Mouse (Mus musculus) lung, postnatal 4 days (tissue): ENCODE results near the gene Slc17a8.
"Not testable (repeated sequence)": the region's sequence is repeated elsewhere in the genome, so short reads cannot be mapped to it uniquely, and the experiment has no call there.

Experiments
- DNase-seq, 2 experiments: peaks; one replicate each; pipeline ENCODE4 v3.0.0; 2021

Gene Slc17a8

DNA sequence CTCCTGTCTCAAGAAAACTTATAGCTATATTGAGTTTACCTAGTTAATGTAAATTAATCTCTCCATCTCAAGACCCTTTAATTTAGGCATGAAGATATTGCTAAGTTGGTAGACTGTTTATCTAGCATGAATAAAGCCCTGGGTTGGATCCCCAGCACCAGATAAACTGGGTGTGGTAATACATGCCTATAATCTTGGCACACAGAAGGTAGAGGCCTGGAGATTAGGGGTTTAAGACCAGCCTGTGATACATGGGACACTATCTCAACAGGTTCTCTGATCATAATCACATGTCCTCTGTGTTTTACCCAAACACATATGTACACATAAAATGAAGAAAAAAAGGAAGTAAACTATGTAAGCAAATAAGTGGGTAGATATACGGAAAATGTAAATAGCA, 32.3 kb downstream of the Slc17a8 start:
- no peak for DNase-seq

DNA sequence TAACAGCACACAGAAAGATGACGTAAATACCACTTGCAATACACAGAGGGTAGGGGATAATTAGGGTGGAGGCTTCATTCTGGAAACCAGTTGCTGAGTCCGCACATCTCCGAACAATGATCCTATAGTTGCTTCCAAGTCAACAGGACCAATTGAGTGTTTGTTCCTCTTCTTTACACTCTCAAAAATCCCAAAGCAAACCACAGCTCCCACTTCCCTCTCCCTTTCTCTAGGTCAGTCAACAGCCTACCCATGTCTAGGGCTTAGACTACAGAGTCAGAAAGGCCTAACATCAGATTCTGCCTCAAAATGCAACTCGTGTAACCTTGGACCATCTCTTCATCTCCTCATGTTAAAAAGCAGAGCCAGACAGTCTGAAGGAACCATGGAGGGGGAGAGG, 36.3 kb downstream of the Slc17a8 start:
- DNase-seq: no peak

DNA sequence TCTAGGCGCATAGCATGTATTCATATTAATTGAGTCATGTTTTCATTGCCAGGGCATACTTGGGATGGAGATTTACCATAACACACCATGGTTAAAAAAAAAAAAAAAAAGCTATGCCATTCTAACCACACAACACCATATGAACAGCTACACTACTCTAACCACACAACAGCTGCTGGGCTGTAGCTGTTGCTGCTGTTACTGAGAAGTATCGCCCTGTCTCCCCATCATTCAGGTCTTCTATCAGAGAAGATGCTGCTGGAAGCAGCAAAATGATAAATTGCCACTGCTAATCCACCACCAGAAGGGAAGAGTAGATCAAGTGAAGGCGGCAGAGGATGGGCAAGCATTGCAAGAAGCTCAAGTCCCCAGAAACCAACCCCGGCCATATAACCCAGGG, 42.3 kb downstream of the Slc17a8 start:
- no peak for DNase-seq

DNA sequence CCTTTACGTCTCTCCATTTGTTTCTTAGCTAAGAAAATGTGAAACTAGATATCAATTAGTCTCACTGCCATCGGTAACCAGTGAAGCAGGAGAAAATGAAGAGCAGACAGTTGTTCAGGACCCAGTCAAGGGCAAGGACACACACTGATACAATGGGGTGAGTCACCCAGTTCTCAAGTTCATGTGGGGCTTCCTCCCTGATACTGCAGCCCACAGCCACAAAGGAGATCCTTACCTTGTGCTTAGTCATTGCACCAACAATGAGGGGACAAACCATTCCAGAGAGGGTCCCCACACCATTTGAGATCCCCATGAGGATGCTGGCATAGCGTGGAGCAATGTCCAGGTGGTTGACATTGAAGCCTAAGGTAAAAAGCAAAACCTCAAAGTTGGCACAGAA, 43.4 kb downstream of the Slc17a8 start:
- no peak for DNase-seq

DNA sequence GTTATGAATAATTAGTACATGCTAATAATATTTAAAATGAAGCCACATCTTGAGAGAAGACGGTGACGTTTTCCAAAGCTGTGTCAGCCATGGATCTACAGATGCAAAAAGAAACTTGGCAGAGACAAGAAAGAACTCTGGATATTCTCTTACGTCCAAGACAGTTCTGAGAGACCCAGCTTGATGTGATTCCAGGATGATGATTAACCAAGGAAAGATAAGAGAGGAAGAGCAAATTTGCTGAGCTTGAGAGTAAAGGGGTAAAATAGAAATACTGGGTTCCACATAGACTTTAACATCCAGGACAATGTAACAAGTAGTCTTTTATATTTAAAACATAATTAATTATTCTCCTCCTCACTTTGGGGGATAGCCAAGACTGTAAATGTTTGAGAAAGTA, 47.6 kb downstream of the Slc17a8 start:
- no peak for DNase-seq

DNA sequence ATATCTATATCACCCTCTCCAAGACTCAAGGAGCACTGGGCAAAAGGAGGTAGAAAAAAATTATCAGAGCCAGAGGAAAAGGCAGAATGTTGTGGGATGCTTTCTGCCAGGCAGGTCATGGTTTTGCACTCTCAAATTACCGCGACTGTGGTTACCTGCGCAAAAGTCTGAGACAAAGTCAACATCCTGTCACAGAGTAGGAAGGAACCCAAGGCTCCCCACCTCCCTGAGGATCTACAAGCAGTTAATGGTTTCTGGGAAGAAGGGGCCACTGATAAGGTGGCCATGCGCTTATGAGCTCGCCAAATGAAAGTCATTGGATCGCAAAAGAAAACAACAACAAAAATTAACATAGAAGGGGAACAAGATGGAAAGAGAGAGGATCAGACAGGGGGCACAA, 48.1 kb downstream of the Slc17a8 start:
- DNase-seq: no peak

DNA sequence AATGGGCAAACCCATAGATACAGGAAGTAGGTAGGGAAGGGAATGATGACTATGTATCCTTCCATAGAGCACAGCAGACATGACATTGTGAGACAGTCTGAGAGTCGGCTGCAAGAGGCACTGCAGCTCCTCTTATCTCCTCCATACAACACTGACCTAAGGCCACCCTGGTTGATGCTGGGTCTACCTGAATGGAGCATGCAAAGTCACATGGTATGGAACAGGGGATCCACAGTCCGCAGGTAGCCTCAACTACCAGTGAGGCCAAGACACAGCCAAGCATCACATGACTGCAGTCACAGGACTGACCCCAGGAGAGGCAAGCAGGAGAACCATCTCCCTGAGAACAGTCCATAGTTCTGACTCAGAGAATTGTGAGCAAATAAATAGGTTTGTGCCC, 53.7 kb downstream of the Slc17a8 start:
- no peak for DNase-seq

DNA sequence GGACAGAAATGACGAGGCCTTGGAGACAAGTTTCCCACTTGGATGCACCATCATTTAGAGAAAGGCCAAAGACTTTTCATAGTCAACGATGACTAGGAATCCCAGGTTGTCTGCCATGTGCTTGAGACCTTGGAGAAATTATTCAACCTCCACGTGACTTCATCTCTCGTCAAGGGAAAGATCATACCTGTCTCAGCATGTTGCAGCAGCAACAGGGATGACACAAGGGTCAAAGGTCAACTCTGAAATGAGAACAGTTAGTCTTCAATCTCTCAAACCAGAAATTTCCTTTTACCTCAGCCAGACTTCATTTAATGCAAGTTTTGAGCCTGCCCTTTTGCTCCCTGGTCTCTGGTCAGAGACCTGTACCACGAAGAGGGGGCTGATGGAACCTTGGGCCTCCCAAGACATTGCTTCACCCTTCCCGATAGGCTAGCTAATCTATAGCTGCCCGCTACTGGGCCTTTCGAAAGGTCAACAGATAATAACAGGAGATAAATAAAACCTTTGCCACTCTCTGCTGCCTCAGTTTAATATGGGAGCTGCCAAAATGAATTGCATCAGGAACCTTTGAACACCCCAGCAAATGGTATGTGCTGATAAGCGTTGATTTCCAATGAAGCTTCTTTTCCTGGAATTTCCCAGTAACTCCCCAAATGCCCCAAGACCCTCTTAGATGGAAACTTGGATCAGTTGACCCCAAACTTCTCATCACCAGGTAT, 55.6 kb downstream of the Slc17a8 start:
- no peak for DNase-seq

DNA sequence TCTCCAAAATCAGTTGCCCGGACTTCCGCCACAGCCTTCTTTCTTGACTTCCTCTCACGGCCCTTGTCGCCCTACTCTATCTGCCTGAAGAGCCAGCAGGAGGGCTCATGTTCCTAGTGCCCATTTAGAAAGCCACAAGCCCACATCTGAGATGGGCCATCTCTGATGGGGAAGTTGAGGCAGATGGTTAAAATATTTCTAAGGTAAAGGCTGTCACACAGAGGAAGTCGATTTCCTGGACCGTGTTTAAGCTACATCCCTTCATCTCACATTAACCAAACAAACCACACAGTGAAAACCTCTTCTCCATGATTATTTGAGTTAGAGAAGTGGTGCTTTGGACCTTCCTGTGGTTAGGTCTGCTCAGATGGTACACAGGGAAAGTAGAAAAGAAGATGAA, 58.9 kb downstream of the Slc17a8 start:
- DNase-seq: no peak

DNA sequence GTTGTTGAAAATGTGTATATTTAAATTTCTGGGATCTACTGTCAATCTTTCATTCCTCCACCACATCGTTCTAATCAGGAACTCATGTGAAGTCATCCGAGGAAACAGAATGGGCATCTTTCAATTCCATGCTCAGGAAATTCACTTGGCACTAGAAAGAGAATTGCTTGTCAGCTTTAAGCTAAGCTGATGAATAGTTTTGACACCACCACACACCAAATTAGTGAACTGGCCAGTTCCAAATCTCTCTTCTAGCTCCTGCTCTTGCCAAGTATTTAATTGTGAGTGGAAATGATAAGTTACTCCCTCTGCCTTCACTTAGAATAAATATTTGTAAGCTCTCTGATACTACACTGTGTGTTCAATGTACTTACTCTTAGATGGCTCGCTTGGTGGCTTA, 61.7 kb downstream of the Slc17a8 start:
- no peak for DNase-seq

DNA sequence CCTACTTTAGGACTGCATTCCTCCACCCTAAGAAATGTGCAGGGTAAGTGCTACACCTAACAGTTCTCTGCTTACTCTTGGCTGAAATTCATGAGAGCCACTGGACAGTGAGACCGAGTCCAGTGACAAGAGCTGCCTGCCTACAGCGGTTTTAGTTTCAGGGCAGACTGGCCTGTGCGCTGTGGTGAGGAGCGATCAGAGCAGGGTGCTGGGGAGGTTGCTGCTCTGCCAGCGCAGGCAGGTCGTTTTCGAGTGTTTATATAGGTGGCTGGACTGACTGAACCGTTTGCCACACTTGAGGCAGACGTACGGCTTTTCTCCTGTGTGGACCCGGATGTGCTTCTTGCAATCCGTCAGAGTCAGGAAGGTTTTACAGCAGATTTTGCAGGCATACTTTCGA, 66.2 kb downstream of the Slc17a8 start:
- not testable (repeated sequence) for DNase-seq

DNA sequence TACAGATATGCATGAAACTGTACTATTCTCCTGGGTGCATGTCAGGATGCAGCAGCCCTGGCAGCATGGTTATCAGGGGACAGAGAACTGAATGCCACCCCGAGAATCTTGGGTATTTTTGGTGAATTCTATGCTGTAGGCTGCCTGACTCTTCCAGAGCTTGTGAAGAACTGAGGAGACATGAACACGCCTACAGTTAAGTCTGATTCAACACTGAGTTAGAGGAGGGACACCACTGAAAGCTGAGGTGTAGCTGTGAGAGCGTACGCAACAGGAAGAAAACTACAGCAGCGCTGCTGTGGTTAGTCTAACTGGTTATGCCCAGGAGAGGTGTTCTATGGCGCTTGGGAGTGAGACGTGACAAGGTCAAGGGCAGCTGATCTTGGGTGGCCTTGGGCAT, 67.2 kb downstream of the Slc17a8 start:
- DNase-seq: not testable (repeated sequence)

DNA sequence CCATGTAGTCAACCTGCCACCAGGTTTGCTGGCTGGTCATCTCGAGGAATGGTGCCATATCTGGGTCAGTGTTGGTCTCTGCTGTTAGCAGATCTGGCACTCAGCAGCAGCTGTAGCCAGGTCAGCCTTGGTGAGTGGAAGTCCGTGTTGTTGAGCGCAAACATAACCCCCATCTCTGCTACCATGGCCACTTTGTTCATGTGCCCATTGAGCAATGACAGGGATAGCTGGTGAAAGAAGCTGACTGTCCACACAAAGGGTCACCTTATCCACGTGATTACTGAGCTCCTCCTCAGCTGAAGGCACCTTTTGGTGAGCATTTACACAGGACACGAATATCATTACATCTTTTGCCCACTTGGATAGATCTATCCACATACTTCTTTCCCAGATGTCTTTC, 68.0 kb downstream of the Slc17a8 start:
- no peak for DNase-seq

DNA sequence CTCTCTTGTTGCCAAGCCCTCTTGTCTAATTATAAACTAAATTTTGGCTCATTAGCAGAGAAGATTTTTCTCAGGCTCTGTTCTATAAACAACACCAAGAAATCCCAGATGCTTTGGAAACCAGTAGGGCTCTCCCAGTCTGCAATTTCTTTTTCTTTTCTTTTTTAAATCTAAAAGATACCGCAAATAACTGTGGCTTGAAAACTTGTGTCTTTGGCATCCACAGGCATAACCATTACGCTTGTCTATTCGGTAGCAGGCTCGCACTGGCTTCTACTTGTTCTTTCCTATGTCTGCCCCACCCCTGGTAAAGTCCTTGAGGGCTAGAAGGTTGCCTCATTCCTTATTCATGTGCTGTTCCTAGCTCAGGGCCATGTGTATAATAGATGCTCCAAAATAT, 69.4 kb downstream of the Slc17a8 start:
- no peak for DNase-seq

DNA sequence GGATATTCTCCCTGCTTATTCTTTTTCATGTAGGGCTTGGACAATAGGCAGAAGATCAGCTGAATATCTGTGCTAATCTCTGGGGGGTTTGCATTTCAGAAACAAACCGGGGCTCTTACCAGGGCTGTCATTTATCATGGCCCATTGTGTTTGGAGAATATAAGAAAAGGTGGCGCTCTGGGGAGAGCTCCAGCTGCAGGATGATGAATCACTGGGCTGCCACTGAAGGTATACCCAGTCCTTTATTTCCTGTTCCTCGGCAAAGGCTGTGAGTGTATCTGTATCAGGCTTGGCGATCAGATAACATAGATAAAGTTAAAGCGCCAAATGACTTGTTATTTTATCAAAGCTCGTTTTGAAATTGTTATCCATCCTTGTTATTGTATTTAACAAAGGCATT, 73.0 kb downstream of the Slc17a8 start:
- no peak for DNase-seq

DNA sequence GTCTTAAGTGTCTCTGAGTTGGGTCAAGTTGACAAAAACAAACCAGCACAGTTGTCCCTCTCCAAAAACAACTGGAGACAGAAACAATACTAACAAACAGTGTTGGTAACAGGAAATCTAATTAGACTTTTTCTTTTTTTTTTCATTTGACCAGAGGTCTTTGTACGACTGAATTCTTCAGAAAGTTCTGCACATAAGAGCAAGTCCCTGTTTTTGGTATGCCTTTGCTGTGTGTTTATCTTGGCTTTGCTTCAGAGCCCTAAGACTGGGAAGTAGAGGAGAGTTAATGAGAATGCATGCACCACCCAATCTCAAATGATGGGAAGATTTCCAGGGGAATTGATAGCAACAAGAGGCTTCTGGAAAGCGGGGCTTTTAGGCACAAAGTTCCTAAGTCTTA, 74.1 kb downstream of the Slc17a8 start:
- no peak for DNase-seq

DNA sequence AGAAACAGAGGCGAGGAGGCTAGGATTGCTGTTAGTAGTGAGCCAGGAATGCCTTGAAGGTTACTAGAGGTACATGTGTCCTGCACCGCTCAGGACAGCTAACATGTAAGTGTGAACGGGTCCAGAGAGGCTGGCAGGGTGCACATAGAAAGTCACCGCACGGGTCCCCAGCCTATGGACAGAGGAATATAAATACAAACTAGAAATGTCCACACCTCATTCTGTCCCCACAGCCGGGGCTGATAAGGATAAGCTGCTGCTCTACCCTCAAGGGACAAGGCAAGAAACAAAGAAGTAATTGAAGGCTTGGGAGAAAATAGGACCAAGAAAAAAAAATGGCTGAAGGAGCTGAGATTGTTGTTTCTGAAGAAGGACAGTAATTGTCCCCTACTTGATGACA, 77.2 kb downstream of the Slc17a8 start:
- no peak for DNase-seq

DNA sequence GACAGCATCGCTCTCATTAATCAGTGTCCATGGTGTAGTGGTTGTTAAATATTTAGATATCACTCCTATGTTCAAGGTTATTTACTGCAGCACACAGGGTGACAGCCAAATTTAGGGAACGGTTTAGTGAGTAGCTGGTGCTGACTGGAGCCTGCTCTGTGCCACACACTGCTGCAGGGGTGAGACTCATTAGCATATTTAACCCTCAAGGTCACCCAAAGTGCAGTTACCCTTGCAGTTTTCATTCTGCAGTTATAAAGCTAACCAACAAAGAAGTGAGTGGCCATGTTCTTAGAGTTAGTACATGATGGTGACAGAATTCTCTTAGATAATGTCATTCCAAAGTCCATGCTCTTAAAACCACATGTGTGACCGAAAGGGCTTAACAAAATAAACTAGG, 78.7 kb downstream of the Slc17a8 start:
- no peak for DNase-seq

DNA sequence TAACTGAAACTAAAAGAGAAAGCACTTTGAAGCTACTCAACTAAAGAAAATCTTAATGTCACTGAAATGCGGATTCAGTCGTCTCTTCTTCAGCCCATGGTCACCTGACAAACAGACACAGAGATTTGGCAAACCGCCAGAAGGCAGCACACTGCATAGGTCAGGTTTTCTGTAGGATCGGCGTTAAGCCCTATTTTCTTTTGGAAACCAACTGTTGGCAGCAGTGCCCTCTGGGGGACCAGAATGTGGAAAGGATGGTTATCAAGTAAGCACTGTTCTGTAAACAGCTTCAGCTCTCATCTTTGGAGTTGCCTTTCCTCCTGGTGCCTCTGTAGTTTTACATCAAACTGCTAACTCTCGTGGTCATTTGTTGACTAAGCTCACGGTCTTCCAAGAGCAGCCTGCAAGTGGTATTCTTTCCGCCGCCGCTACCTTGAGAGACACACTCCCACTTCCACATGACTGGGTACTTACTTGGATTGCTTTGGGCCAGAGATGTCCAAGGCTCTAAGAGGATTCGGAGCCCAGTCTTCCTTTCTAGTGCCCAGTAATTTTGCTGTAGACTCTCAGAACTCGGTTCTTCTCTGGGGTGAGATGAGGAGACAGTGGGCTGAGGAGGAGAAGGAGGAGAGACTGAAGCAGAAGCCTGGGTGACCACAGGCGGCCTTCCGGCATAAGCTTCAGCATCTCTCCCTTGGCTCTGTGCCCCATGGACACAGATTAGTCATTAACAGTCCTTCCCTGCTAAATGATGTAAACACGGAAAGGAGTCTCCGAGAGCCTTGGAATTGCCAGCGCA, 87.9 kb downstream of the Slc17a8 start, which contains the start of gene Nr1h4:
Nr1h4 (minus strand) TSS at position 657 of the 799 bp plus-strand sequence.
- peak; percentile 49 to 50 for DNase-seq

DNA sequence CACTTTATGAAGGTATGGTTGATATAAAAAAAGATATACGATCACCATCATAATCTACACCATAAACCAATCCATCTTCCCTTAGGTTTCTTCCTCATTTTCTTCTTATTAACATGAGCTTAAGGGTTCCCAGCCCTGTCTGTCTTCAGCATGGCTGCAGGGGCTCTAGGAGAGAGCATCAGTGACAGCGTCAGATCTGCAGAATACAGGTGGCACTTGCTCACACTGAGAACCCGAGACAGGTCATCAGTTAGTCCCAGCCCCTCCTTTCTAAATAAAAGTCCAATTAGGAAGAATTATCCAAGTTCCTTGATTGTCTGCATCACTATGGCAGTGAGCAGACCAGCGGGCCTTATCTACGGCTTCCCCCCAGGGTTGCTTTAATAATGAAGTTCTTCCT, 88.6 kb downstream of the Slc17a8 start:
- no peak for DNase-seq

DNA sequence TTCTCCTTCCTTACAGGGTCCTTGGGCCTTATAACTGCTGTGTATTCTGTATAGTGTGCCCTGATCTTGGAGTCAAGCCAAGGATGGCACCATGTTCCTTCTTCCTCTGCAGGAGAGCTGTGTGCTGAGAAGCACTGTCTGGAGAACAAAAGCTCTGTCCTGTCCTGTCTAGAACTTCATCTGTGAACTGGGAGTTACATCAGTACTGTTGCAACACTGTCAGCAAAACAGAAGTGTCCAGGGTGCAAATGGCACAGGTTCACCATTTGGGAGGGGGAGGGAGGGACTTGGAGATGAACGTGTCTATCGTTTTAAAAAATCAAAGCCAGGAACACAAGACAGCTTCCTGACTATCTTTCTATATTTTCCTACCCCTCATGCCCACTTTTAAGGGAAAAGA, 89.1 kb downstream of the Slc17a8 start:
- DNase-seq: no peak

DNA sequence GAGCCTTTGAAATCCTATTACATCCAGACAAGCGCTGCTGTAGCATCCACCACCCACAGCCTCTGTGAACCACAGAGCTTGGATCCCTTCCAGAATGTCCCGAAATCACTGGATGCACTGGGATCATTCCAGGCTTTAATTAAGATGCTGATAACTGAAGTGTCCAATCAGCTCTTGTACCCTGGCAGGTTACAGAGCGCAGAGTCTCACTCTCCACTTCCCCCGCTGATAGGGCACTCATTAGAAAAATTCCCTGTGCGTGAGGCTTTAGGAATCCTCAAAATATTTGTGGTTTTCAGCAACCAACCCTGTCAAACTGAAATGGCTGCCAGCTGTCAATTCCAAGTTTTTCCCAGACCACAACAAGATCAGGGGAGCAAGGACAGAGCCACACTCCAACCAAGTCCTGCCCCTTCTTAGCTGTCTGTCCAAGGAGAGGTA, 89.8 kb downstream of the Slc17a8 start:
- peak in 1 of 2 experiments; percentile 17 for DNase-seq

DNA sequence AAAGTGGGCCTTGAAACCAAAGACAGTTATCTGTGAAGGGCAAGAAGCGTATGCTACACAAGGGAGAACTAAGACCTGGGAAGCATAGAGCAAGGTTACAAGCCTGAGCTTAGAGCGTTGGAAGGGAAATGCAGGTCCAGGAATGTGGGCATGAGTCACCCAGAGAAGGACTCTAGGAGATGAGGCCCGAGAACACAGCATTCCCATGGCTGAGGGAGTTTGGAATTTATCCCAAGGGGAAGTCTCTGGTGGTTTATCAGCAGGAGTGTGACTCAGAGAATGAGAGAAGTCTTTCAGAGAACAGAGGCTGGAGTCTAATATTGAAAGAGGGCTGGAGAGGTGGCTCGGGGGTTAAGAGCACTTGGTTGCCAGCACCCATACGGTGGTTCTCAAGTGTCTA, 94.0 kb downstream of the Slc17a8 start:
- DNase-seq: no peak

DNA sequence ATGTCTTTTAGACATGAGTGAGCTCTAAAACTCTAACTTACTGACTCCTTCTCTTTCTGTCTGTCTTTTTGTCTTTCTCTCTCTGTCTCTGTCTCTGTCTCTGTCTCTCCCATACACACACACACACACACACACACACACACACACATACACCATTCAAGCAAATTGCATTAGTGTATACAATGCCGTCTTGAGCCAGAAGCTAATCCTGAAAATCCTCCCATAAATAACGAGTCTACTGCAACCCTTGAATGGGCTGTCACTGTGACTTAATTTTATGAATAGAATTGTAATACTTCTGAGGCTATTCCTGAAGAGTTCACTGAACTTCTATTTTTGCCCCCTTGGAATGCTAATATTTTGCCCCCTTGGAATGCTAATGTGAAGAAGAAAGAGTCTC, 95.2 kb downstream of the Slc17a8 start:
- DNase-seq: no peak
